Mouse (Mus musculus) frontal cortex, adult (tissue): ENCODE data around the gene Krt25.

Experiments used
- ATAC-seq: cut with Nextera tagmentation; 2 replicates; pipeline ENCODE4 v1.9.2; 2017; ENCODE audit warnings: mild to moderate bottlenecking, moderate library complexity, mixed read lengths; ENCODE audit not compliant: low TSS enrichment

Gene Krt25

DNA sequence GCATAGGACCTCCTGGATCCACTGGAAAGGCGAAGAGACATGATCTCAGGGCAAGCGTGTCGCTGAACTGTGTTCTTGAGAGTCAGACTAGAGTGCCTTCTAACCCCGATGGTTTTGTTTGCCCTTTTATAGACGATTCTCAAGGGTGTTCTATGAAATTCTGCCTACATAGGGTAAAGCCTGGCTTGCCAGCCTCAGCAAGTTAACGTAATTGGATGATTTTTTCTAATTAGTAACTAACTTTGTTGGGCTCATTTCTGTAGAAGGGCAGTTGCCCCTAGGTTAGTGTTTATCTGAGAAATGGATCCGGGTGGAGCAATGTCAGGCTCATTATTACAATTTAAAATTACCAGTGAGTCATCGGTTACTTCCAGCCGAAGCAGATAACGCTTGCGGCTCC is at the start of gene Krt25:
Gene Krt25, minus strand, starts transcription at position 101 of the 400 bp plus-strand sequence.
- no peak for ATAC-seq

DNA sequence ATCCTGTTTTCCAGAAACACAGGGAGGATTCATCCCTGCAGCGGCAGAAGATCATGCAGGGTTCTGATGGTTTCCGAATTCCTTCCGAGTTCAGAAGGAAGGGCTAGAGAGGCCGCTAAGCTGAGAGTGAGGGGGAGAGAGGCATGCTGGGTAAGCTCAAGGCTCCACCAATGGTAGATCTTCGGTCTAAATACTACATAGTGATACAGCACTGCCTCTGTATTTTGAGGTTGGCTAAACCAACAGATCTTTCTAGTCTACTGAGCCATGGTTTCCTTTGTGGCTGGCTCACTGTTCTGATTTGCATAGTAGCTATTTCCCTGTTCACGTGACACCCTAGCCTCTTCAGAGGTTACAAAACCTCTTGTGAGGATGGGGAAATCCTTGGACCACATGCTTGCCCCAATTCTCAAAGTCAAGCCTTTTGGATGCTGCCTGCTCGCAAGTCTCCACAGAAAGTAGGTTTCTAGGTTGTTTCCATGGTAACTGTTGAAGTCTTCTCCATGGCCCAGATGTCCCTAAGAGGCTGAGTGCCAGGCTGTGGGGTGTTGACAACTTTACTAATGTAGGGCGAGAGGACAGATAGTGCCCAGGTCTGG is 47.2 kb upstream of the Krt25 start:
- peak; percentile 93 for ATAC-seq

DNA sequence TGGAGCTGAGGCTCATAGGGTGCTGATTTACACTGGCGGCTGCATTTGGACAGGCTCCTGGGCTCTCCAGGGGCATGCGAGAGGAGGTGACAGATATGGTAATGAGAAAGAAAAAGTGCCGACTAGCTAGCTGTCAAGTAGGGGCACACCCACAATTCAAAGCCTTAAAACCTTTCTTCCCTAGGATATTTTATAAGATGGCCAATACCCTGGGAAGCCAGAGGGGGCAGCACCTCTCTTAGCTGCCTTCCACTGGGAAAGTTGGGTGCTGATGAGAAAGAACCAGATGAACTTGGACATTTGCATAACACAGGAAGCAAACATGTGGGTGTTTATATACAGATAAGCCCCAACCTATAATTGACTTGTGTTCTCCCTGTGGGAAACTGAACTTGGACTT is 46.5 kb upstream of the Krt25 start:
- ATAC-seq, result no peak

DNA sequence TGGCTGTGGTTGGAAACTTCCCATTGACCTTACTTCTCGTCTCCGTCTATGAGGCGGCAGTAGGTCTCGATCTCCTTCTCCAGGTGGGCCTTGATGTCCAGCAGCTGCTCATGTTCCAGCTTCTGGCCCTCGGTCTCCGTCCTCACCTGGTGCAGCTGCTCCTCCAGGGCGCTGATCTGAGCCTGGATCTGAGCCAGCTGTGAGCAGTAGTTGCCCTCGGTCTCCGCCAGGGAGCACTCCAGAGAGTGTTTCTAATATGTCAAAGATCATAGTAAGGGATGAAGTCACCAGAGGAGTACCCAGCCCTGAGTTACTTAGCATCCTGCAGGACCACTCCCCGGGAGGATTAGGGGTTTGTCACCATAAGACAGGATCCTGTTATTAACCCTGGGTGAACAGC is 44.0 kb upstream of the Krt25 start:
- ATAC-seq, result no peak

DNA sequence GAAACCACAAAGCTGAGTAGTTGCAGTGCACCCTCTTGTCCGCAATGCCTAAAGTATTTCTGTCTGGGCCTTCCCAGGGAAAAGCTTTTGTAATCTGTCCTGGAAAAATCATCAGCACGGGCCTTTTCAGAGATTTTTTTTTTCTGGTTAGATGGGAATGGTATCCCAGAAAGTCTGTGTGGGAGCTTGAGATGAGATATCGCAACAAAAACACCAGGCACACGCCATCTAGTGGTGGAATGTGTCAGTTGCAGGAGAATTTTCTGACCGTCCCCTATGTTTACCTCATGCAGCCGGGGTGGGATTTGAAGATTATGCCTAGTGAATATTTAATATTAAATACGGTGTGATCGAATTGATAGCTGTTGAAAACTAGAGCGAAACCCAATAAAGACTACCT is 41.7 kb upstream of the Krt25 start:
- peak; percentile 55; the same call in 1 of the 2 replicates for ATAC-seq

DNA sequence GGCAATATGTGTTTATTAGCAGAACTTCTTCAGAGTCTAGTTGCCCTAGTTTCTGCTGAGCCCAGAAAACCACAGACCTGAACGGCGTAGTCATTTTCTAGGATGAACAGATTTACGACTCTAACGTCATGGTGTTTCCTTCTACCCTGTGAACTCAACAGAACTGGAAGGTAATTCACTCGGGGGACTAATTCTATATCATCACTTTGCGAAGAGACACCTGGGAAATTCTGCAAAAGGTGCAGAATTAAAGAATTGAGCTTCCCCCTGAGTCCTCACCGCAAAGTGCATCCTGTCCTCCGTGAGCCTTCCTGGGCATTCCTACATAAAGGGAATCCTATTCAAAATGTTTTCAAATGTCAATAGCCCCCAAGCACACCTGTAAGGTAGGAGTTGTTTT is 38.7 kb upstream of the Krt25 start:
- ATAC-seq, result no peak

DNA sequence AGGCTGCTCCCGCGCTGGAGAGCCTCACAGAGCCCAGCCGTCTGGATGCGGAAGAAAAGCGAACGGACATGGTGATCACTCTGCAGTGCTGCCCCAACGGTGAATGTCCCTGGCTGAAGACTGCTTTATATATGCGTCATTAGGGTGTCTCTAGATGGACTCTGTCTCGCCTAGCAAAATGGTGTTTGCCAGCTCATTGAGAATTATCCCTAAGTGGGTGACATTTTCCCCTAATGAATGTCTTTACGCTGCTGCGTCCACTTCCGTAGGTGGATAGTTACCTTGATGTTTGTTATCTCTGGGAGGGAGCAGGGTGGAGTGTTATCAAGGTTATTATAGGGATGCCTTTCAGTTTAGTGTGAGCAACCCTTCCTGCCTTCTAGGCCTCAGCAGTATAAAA is 28.3 kb upstream of the Krt25 start, which contains the start of gene Krt27:
Gene Krt27, minus strand, starts transcription at position 101 of the 400 bp plus-strand sequence.
- no peak for ATAC-seq

DNA sequence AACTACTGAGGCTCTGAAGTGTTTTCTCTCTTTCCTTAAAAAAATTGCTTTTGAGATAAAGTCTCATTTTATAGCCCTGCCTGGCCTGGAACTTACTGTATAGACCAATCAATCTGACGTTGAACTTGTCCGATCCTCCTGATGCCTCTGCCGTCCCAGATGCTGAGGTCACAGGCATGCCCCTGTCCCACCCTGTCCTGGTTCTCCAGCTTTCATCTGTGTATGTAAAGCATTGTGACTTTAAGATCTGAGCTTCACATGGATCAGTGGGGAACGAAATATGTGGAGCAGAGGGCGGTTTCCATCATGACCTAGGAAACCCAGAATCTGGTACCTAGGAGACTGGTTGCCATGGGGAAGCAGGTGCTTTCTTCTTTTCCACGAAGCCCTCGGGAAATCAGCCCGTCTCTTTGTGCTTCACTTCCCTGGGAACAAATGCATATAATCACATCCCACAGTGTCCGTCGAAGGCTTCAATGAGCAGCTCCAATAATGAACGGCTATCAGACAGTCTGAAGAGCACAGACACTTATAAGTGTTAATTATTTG is 16.6 kb upstream of the Krt25 start:
- no peak for ATAC-seq

DNA sequence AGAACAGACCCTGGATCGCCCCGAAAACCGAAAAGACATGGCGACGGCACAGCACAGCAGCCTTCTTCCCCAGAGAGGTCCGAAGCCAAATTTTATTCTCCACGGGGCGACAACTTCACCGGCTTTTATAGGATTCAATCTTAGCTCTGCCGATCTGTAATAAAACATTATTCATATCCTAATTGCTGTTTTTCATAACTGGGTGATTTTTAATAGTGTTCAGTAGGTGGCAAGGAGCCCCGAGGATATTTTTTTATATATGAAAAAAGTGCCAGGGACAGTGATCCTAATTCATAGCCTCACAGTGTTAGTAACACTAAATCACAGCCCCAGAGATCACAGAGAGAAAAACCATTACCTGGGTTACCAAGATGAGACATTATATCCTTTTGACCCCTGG is 15.1 kb upstream of the Krt25 start, which contains the start of gene Krt26:
Gene Krt26, minus strand, starts transcription at position 101 of the 400 bp plus-strand sequence.
- no peak for ATAC-seq

DNA sequence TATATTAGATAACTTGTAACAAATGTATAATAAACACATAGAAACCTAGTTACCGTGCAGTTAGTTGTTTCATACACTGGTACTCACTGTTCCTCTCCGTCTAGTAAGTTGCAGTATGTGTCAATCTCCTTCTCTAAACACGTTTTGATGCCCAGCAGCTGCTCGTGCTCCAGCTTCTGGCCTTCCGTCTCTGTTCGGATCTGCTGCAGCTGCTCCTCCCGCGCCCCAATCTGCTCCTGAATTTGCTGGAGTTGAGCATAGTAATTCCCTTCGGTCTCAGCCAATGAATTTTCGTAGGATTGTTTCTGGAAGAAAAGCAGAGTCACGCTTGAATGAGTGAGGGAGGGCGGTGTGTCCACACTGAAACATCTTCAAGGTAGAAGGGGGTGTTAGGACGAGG is 10.7 kb upstream of the Krt25 start:
- ATAC-seq, result peak; percentile 52; the same call in 1 of the 2 replicates

DNA sequence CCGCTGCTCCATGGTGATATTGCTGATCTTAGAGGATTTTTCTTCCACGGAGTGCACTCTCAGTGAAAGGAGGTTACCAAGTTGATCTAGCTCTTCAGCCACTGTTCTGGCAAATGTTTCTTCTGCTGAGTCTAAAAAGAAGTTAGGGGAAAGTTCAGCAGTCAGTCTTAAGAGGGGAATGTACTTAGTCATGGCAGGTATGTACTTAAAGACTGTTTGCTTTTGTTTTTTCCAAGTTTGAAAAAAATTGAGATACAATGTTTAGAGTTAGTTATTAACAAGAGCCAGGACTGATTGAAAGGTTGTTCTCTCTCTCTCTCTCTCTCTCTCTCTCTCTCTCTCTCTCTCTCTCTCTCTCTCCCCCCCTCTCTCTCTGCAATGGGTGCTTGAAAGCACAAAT is 6.9 kb upstream of the Krt25 start:
- no peak for ATAC-seq

DNA sequence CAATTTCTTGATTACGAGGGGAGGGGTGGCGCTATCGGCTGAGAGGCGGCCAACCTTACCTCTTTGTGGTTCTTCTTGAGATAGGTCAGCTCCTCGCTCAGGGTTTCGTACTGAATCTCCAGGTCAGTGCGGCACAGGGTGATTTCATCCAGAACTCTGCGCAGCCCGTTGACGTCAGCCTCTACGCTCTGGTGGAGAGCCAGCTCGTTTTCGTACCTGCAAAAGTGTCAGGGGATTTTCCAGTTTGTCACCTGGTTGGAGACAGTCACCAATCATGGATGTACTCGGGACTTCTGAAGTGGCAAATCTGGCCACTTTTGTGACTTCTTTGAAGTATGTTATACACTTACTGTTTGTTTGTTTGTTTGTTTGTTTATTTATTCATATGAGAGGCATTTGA is 1.7 kb downstream of the Krt25 start:
- ATAC-seq, result no peak

DNA sequence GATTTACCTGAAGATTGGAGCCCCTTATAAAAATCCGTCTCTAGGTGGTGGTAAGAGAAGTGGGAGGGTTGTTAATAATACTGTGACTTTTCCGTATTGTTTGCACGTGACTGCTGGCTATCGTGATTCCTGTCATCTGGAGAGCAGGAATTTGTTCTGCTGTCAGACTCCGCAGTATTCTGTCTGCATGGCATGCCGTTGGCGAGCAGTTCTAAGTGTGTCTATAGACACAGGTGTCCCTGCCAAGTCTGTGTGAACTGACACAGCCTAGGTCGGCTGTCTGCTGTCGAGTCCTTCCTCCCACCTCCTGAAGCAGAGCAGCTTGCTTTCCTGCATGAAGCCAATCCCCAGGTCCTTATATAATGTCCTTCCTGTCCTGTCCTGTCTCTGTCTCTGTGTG is 3.6 kb downstream of the Krt25 start:
- ATAC-seq, result no peak

DNA sequence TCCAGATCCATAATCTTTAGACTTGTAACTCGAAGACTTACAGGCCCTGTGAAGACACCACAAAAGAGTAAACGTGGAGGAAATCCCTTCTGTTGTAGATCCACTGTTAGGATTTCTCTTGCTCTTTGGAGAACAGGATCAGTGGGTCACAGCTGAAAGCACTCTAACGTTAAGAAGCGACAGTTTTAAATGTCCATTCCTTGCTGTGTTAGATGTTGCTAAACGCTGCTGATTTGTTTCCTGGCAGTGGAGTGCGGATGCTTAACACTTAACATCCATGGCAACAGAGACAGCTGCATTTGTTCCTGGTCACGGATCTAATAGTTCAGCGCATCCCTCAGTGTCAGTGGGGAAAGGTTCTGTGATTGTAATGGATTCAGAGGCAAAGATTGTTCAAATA is 6.2 kb downstream of the Krt25 start:
- no peak for ATAC-seq

DNA sequence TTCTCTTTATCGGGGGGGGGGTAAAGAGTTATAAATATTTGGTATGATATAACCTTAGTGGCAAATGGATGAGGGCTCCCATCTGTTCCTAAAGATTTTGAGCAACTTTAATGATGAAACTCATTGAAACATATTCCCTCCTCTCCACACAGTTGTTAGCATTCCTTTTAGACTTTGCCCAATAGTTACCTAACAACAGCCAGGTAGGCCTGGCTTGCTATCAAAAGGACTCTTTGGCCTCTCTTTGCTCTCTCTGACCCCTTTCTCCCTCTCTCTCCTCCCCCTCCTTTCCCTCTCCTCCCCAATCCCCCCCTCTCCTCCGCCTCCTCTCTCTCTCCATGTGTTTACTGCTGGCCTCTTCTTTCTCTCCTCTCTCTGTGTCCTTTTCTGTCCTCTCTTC is 8.2 kb downstream of the Krt25 start:
- no peak for ATAC-seq

DNA sequence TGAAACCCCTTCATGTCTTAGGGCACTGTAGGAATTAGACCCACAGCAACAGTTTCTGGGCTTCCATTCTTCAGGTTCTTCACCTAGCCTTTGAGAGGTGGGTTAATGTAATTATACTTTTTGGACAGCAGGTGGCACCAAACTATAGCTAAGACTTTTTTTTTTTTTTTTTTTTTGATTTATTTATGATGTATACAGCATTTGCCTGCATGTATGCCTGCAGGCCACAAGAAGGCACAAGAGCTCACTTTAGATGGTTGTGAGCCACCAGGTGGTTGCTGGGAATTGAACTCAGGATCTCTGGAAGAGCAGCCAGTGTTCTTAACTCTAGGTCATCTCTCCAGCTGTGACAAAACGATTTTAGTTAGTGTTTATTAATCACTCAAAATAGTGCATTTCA is 11.9 kb downstream of the Krt25 start:
- ATAC-seq, result no peak

DNA sequence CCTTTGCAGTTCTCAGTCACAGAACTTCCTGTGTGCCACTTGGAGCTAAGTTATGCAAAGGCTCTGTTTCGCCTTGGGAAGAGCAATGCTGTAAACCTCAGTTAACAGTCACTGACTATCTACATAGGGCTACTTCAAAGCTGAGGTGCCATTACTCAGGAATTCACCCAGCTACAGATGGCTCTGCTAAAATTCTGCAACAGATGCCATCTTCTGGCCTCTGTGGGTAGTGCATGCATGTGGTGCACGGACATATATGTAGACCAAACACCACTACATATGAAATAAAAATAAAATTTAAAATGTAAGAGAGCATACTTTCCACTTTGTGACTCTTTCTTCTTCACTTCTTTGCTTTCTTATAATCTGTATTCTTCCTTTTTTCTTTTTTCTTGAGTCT is 15.2 kb downstream of the Krt25 start:
- ATAC-seq, result peak; percentile 70; the same call in 1 of the 2 replicates

DNA sequence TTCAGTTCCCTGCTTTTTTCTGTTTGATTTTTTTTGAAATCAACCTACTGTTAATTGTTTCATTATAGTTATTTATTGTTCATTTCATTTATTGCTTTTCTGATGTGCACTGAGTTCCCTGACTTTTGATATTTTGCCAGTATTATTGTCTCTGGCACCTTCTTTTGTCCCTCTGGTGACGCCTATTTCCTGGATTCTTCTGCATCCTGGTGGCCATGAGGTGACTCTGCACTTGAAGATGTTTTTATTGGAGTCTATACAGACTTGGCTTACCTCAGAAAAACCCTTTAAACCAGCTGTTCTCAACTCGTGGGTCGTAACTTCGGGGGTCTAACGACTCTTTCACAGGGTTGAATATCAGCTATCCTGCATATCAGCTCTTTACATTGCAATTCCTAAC is 27.7 kb downstream of the Krt25 start:
- ATAC-seq, result no peak

DNA sequence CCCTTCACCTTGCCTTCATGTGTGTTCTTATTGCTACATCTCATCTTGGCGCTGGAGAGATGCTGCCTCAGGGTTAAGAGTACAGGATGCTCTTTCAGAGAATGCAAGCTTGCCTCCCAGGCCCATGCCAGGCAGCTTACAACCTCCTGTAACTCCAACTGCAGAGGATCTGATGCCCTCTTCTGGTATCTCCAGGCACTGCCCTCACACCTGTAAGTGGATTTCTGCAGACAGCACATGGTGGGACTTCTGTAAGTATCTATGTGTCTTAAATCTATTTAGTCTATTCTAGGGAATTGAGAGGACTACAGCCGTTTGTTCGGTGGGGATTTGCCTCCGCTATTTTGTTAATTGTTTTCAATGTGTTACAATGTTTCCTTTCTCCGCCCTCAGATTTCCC is 29.9 kb downstream of the Krt25 start:
- peak; percentile 74; the same call in 1 of the 2 replicates for ATAC-seq

DNA sequence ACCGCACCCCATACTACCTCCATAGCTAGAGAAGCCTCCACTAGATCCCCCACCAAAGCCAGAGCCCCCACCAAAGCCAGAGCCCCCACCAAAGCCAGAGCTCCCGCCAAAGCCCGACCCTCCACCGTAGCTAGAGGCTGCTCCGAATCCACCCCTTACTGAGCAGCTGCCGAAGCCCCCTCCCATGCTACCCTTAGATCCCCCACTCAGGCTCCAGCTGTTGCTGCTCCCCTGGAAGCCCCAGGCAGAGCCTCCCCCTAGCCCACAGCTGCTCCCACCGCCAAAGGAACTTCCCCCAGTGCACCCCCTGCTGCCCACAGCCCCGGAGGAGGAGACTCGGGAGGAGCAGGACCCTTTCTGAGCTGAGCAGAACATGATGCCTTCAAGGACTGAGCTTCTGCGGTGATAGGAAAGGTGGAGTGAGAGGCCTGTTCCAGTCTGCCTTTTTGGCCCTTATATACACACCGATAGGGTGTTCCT is 37.9 kb downstream of the Krt25 start, which contains the start of gene Krt24:
Gene Krt24, minus strand, starts transcription at position 430 of the 480 bp plus-strand sequence.
- ATAC-seq, result no peak

DNA sequence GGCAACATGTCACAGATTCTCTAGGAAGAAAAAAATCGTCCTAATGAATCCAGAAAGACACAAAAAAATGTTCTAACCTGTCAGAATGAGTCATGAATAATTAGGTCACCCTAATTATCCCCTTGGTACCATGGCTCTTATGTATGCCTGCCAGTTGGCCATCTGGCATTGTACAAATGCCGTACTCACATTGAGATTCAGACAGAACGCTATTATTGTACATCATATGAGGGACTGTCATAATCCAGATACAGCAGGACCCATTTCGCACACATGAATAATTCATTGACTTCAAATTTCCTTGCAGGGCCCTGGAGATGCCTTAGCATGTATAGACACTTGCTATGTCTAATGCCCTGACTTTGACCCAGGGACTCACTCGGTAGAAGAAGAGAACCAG is 38.7 kb downstream of the Krt25 start:
- no peak for ATAC-seq

DNA sequence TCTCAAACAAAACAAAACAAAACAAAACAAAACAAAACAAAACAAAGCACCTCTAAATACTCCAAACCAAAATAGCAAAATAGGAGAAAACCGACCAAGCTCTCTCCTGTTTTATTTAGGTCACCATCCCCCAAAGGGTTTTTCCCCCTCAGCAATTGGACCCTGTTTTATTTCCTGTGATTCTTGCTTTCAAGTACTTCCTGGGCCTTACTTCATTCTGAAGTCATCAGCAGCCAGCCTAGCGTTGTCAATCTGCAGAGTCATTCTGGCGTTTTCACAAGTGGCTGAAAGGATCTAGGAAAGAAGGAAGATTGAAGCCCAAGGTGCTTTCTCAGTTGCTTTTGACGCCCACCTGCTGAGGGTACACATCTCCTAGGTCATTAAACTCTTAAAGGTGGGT is 39.4 kb downstream of the Krt25 start:
- no peak for ATAC-seq

DNA sequence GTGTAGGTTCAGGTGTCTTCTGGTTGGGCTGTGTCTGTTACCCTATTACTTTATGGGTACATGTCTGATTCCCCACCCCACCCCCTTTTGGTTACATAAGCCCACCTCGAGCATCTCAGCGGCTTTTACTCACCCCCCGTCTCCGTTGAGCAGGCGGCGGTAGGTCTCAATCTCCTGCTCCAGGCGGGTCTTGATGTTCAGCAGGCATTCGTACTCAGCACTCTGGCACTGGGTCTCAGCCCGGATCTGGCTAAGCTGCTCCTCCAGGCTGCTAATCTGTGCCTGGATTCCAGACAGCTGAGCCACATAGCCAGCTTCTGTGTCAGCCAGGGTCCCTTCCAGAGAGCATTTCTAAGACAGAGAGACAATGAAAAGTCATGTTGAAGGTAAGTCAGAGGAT is 41.6 kb downstream of the Krt25 start:
- no peak for ATAC-seq

DNA sequence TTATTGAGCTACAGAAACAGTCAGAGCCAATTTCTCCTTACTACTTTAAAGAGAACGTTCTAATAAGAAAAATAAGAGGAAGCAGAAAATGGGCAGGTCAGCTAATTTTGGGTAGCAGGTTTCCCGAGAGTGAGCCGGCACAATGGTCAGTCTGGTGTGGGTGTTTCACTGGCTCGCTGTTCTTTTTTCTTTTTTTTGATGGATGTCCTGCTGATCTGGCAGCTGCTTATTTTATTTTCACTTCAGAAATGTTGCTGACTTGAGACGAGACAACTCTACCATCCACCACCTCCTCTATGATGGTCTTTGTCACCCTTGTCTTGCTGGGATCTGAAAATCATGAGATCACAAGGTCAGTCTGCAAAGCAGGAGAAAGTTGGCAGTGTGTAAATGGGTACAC is 42.8 kb downstream of the Krt25 start:
- no peak for ATAC-seq
